Mouse (Mus musculus) retina, postnatal 7 days (tissue): ENCODE data around the gene Flywch2.
"Not testable (repeated sequence)": the region's sequence is repeated elsewhere in the genome, so short reads cannot be mapped to it uniquely, and the experiment has no call there.

Experiments used
- DNase-seq: peaks from one replicate; pipeline ENCODE4 v3.0.0-alpha.2; 2012; ENCODE audit warnings: low read depth, low spot score

The Flywch2 gene

DNA sequence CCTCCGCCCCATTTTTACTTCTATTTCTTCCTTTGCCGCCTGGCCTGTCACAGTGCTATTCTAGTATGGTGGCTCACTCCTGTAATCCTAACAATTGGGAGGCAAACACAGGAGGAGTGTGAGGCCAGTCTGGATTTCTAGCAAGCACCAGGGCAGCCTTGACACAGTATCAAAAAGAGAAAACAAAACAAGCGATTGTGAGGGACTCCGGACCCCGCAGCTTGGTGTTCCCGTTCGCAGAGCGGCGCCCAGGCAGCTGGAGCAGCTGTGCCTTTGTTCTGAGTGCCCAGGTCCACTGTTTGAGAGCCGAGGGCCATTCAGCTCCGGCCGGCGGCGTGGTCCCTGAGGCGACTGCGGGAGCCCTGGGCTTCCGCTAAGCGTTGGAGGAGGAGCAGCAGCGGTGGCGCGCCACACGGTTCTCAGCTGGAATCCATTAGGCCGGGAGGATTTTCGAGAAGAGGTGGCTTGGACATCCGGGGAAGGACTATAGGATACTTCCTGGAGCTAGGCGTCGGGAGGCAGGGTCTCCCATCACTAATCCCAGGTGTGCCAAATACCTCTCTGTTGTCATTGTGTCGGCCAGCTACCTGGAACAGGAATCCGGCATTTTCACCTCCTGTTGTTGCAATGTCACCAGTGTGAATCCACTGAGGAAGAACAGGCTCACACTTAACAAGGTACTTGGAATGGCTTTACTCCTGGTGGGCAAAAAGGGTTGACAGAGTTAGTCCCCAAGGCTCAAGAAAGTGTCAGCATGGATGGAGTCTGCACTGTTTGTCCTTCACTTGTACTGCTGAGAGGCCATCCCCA, 4.6 kb upstream of the Flywch2 start, which contains the start of gene Srrm2:
TSS of gene Srrm2 (plus strand) at position 264 of the 810 bp plus-strand sequence.
- DNase-seq: no peak

GRCm38 (mm10) chr17:23789749-23790268, 3.9 kb upstream of the Flywch2 start:
- no peak for DNase-seq

DNA sequence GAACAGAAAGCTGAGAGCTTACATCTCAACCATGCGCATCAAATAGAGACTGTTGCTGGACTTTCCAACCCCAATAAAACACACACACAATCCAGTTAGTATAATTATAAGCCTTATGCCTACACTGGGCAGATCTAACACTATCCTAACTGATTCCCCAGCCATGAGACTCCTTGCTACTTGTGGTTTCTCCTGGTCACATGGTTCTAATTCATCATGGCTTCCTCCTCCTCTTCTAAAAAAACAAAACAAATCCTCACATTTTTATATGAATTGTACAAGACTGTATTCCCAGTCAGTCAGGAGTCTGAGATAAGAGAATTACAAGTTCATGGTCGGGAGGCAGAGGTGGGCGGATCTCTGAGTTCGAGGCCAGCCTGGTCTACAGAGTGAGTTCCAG, 3.1 kb upstream of the Flywch2 start:
- no peak for DNase-seq

DNA sequence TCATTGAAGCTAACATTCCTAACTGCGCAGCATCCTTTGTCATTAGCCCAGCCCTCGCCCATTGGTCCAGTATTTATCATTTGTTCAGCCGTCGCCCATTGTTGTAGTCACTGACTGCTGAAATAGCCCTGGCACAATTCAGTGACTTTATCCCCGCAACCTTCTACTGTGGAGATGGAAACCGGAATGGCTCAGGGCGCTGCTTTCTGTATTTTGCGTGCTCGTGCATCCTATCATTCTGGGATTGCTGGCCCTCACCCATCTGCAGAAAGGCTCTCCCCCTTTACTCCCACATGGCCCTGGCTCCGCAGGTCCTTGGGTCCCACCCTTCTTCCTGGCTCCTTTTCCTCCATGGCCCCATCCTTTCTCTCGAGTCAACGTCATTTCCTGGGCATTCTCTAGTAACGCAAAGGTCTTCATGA, 640 bp upstream of the Flywch2 start:
- DNase-seq: no peak

GRCm38 (mm10) chr17:23783352-23783751, 2.5 kb downstream of the Flywch2 start:
- DNase-seq: no peak

GRCm38 (mm10) chr17:23778447-23778846, 7.4 kb downstream of the Flywch2 start:
- DNase-seq: no peak

- no peak for DNase-seq
Measured at GRCm38 (mm10) chr17:23777141-23777540, 8.7 kb downstream of the Flywch2 start.

DNA sequence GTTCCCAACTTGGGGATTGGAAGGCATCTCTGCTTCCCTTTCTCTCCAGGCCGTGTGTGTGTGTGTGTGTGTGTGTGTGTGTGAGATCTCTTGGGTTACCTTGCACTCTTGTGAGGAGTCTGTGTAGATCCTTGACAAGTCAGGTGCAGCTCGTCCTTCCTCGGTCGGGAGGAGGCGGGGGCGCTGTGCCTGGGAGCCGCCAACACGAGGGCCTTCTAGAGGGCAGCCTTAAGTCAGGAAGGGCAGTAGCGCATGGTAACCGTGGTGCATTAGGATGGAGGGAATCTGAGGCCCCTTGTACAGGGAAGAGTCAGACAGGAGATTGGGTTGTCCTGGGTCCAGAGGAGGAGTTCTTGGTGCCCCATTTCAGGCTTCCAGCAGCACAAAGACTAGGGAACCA, 9.7 kb downstream of the Flywch2 start:
- no peak for DNase-seq

DNA sequence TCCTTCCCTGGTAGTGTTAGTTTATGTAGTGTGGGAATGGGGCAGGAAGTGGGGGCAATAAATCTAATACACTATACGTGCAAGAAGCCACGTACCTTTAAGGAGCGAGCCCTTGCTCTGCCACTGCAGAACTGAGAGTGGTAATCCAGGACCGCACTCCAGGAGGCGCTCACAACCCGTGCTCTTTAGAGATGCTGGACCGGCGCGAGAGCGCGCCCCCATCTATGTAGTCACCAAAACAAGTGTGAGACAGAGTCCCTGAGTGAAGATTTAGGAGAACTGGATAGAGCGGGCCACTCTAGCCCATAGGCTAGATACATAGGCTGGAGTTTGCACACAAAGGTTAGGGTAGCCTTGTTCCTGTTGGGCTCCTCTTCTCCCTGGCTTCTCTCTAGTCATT, 11.8 kb downstream of the Flywch2 start:
- peak; percentile 46 for DNase-seq

DNA sequence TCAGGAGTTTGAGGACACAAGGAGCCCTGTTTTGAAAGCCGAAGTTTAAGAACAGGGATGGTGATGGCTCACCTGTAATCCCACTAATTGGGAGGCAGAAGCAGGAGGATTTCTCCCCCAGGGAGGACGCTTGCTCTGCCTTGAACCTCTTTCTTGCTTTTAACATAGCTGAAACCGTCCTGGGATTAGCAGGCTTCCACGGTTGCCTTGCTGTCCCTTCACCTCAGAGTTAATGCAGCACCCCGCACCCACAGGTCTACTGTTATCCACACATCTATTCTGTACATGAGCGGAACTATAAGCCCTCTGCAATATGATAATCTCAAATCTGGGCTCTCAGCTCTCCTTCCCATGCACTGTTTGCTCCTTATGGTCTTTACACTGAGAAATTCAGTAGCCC, 12.2 kb downstream of the Flywch2 start:
- DNase-seq: no peak

DNA sequence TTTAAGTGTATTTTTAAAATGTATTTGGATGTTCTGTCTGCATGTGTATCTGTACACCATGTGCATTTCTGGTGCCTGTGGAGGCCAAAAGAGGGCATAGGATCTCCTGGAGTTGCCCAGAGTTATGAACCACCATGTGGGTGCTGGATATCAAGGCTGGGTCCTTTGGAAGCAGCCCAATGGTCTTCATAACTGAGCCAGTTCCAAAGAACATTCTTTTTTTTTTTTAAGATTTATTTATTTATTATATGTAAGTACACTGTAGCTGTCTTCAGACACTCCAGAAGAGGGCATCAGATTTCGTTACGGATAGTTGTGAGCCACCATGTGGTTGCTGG, 13.7 kb downstream of the Flywch2 start:
- not testable (repeated sequence) for DNase-seq

- peak; percentile 97 for DNase-seq
Measured at GRCm38 (mm10) chr17:23771284-23772218, 14.3 kb downstream of the Flywch2 start, which contains the start of gene Flywch1. Gene Flywch1, minus strand, starts transcription at chr17:23771602.

DNA sequence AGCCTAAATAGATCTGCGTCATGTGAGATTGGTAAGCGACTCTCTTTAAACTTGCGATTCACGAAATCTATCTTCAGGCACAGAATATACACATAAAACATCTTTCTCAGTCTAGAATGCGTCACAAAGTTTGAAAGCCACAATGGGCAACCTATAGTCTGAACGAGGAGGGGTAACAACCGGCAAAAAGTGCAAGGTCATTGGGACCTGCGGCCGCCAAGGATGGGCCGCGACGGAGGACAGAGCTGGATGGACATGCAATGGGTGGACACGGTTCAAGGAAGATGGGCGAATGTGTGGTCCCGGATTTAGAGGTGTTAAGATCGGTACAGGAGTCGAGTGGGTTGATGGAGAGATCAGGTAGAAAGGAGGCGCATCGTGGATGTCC, 15.0 kb downstream of the Flywch2 start:
- DNase-seq: no peak

DNA sequence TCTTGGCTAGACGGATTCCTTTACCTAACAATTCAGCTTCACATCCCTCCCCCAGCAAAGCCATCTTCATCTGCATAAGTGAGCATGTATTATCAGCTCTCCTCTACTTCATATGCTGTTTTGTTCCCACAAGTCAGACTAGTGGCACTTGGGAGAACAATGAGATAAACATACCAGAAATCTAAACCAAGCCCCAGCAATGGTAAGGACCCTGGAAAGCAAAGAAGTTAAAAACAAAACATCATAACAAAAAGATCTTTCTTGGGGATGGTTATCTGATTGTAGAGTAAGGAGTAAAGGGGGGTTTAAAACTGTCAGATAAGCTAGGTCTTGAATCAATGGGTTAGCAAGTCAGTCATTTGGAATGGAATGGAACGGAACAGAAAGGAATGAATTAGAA, 15.4 kb downstream of the Flywch2 start:
- DNase-seq: no peak

- no peak for DNase-seq
Measured at GRCm38 (mm10) chr17:23762976-23763375, 22.9 kb downstream of the Flywch2 start.

DNA sequence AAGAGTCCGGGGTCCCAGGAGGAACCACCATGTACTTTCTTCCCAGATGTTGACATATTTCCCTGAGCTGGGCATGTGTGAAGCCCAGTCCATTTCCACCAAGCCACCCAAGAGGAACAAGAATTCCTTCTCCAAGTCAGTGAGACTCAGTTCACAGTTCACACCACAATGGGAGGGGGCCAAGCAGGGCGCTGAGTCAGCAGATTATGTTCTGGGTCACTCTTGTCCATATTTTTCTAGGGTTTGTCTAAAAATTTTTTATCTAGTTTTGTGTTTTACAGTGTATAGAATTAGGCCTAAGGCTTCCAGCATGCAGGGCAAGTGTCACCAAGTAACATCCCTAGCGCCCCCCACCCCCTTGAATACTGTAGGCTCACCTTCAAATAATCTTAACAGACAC, 24.7 kb downstream of the Flywch2 start:
- no peak for DNase-seq

DNA sequence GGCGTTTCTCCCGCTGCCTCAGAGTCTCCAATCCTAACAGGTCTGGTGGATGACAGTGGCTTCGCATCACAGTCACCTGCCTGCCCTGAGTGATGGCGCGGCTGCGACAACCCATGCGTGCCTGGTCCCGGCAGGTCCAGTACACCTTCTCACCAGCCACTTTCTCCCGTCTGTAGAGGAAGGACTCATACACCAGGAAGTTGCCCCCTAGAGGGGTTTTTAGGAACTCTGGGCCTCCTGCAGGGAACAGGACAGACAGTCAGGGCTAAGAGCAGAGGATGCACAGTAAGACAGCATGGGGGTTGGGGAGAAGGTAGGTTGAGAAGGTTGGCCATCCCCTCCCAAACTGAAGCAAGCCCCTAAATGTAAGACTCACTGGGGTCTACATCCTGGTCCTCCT, 25.6 kb downstream of the Flywch2 start:
- DNase-seq: no peak

- no peak for DNase-seq
Measured at GRCm38 (mm10) chr17:23758801-23759200, 27.1 kb downstream of the Flywch2 start.

- no peak for DNase-seq
Measured at GRCm38 (mm10) chr17:23757581-23757980, 28.3 kb downstream of the Flywch2 start.

DNA sequence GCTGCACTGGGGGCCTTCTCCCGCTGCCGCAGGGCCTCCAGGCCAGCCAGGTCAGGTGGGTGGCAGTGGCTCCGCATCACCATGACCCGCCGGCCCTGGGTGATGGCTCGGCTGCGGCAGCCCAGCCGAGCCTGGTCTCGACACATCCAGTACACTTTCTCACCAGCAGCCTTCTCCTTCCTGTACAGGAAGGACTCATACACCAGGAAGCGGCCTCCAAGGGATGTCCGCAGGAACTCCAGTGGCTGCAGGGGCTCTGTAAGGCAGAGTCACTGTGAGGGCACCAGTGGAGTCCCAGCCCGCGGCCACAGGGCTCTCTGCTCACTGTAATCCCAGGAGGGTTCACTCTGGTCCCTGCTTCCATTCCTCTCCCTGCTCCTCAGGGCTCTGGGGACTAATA, 30.2 kb downstream of the Flywch2 start:
- DNase-seq: no peak

- DNase-seq: no peak
Measured at GRCm38 (mm10) chr17:23749400-23750191, 36.3 kb downstream of the Flywch2 start.
